ENCODE assay signal across 7 mouse cellular contexts in the genomic region with DNA sequence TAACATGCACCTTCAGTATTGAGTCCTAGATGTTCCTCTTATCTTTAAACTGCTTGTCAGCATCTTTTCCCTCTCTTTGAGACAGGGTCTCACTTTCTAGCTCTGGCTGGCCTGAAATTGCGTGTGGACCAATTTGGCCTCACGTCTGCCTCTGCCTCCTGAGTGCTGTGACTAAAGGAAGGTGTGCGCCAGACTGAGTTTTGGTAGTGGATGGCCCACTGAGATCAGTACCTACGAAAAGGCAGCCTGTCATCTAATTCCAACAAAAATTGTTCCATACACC. TPM values are rescaled to one million over a fixed set of nuclear protein-coding genes. Genes with fewer than 3 reads are reported as not detected.
DNase-seq lines count a peak whose midpoint lies in the region; ATAC-seq lines count a peak whose summit lies in the region.

No protein-coding gene starts in this region.

- no peak for DNase-seq in forebrain, embryonic 14.5 days (ENCODE audit: low spot score)
- DNase-seq in gastrocnemius, adult 8-10 months (ENCODE audit: low spot score in 2 of 2), result no peak
- DNase-seq in urinary bladder, postnatal 4 days (ENCODE audit: low spot score in 2 of 2), result no peak

- peaks cover 18% of the 10 kb centered on the region for H3K36me3 ChIP-seq in megakaryocyte, embryonic 14.5 days (replicated peaks; ENCODE audit: low read length)
- peaks cover 10% of the 10 kb centered on the region; the same call in 1 of the 2 replicates for H3K36me3 ChIP-seq in forebrain, embryonic 14.5 days (ENCODE audit: control insufficient read depth, insufficient read depth, low read length)
- H3K36me3 ChIP-seq in limb, embryonic 13.5 days, result peaks cover 18% of the 10 kb centered on the region
- H3K36me3 ChIP-seq in stomach, embryonic 14.5 days (ENCODE audit: control insufficient read depth, insufficient read depth, low read length), result peaks cover 10% of the 10 kb centered on the region; the same call in 1 of the 2 replicates

- peaks cover 55% of the 10 kb centered on the region for H3K4me1 ChIP-seq in megakaryocyte, embryonic 14.5 days
- H3K4me1 ChIP-seq in forebrain, embryonic 14.5 days (ENCODE audit: control insufficient read depth, insufficient read depth, low read length), result peaks cover 13% of the 10 kb centered on the region
- H3K4me1 ChIP-seq in limb, embryonic 13.5 days, result peaks cover 14% of the 10 kb centered on the region
- H3K4me1 ChIP-seq in stomach, embryonic 14.5 days (ENCODE audit: control insufficient read depth, insufficient read depth, low read length), result peaks cover 6% of the 10 kb centered on the region

- H3K9me3 ChIP-seq in megakaryocyte, embryonic 14.5 days, result 0 out of 2 replicates have a peak, but pooled peaks cover under 1% of the 10 kb centered on the region
- H3K9me3 ChIP-seq in forebrain, embryonic 14.5 days (replicated peaks; ENCODE audit: control insufficient read depth, low read length), result no peaks in the 10 kb centered on the region
- no peaks in the 10 kb centered on the region for H3K9me3 ChIP-seq in limb, embryonic 13.5 days
- no peaks in the 10 kb centered on the region for H3K9me3 ChIP-seq in stomach, embryonic 14.5 days (ENCODE audit: control insufficient read depth, low read depth, low read length)

- WGBS in forebrain, embryonic 14.5 days, result 67% methylated on average over 4 of the region's 4 CpGs
- WGBS in limb, embryonic 13.5 days, result 62% methylated on average over 4 of the region's 4 CpGs
- WGBS in stomach, embryonic 14.5 days, result 69% methylated on average over 4 of the region's 4 CpGs

- peak overlapping the region; percentile 98 for H3K4me3 ChIP-seq in megakaryocyte, embryonic 14.5 days (replicated peaks)
- peak overlapping the region; percentile 88 for H3K4me3 ChIP-seq in forebrain, embryonic 14.5 days (ENCODE audit: low read depth, low read length)
- H3K4me3 ChIP-seq in limb, embryonic 13.5 days, result peak overlapping the region; percentile 93
- peak overlapping the region; percentile 93 for H3K4me3 ChIP-seq in stomach, embryonic 14.5 days (ENCODE audit: low read depth, low read length)

- ATAC-seq in megakaryocyte, adult 5-6 weeks (ENCODE audit: poor library complexity, severe bottlenecking), result no peak
- ATAC-seq in forebrain, embryonic 14.5 days, result no peak
- no peak for ATAC-seq in limb, embryonic 13.5 days (ENCODE audit: low FRiP score, low read depth)
- ATAC-seq in stomach, embryonic 14.5 days (ENCODE audit: insufficient number of reproducible peaks, insufficient read depth, low FRiP score, low read depth), result no peak

- peak overlapping the region; percentile 98 for H3K4me2 ChIP-seq in forebrain, embryonic 14.5 days (ENCODE audit: low read length)
- peak overlapping the region; percentile 93 for H3K4me2 ChIP-seq in limb, embryonic 13.5 days (replicated peaks)
- H3K4me2 ChIP-seq in stomach, embryonic 14.5 days (replicated peaks; ENCODE audit: low read depth, low read length), result peak overlapping the region; percentile 95

- peak overlapping the region; percentile 78 for H3K9ac ChIP-seq in forebrain, embryonic 14.5 days (ENCODE audit: low read length)
- H3K9ac ChIP-seq in limb, embryonic 13.5 days, result peak overlapping the region; percentile 59
- H3K9ac ChIP-seq in stomach, embryonic 14.5 days (replicated peaks; ENCODE audit: low read depth, low read length), result no peak overlapping the region; the same call in 1 of the 2 replicates

- no peaks in the 10 kb centered on the region for H3K27me3 ChIP-seq in megakaryocyte, embryonic 14.5 days (replicated peaks)
- H3K27me3 ChIP-seq in forebrain, embryonic 14.5 days (replicated peaks; ENCODE audit: control insufficient read depth, insufficient read depth, low read length), result no peaks in the 10 kb centered on the region
- H3K27me3 ChIP-seq in limb, embryonic 13.5 days, result no peaks in the 10 kb centered on the region
- H3K27me3 ChIP-seq in stomach, embryonic 14.5 days (ENCODE audit: control insufficient read depth, insufficient read depth, low read length), result no peaks in the 10 kb centered on the region

- H3K27ac ChIP-seq in forebrain, embryonic 14.5 days (ENCODE audit: low read depth, low read length), result 0 out of 2 replicates have a peak overlapping the region, but pooled peaks have one; percentile 15
- H3K27ac ChIP-seq in limb, embryonic 13.5 days, result peak overlapping the region; percentile 59; the same call in 1 of the 2 replicates
- H3K27ac ChIP-seq in stomach, embryonic 14.5 days (ENCODE audit: low read length), result no peak overlapping the region

RNA-seq across cellular contexts. Expression of gene Dpy19l3, which starts 0.6 kb away (rescaled TPM):
- 5.1 TPM in 1 of 2 replicates, not detected in the other for polyA plus RNA-seq in megakaryocyte, embryonic 14.5 days (2012; ENCODE audit: insufficient read depth, low replicate concordance)
- 4.9 and 6.2 TPM in 2 replicates for total RNA-seq in megakaryocyte, adult 5-6 weeks (2015)
- total RNA-seq in megakaryocyte, adult 5-6 weeks (2017), result 1.3 and 1.7 TPM in 2 replicates
- 58.8 and 59.7 TPM in 2 replicates for polyA plus RNA-seq in forebrain, embryonic 14.5 days (2014; fragmentation: Nextera tagmentation; extraction: Ambion mirVana)
- 36.5 and 44.6 TPM in 2 replicates for polyA plus RNA-seq in limb, embryonic 13.5 days (2015; fragmentation: Nextera tagmentation; extraction: Ambion mirVana)
- polyA plus RNA-seq in stomach, embryonic 14.5 days (2014; fragmentation: Nextera tagmentation; extraction: Ambion mirVana), result 27.8 and 30.2 TPM in 2 replicates
- total RNA-seq in gastrocnemius, adult 8-10 months (2022), result 1 to 10 TPM; 2.1 to 4.1 (median 3.6) TPM

RNA-seq across cellular contexts. Expression of gene Zfp507, which starts 48.0 kb away (rescaled TPM):
- polyA plus RNA-seq in megakaryocyte, embryonic 14.5 days (2012; ENCODE audit: insufficient read depth, low replicate concordance), result 0.76 and 2.4 TPM in 2 replicates
- total RNA-seq in megakaryocyte, adult 5-6 weeks (2015), result 1.4 and 2.8 TPM in 2 replicates
- 1.4 and 3.7 TPM in 2 replicates for total RNA-seq in megakaryocyte, adult 5-6 weeks (2017)
- polyA plus RNA-seq in forebrain, embryonic 14.5 days (2014; fragmentation: Nextera tagmentation; extraction: Ambion mirVana), result 12.0 and 12.5 TPM in 2 replicates
- 20.8 and 22.5 TPM in 2 replicates for polyA plus RNA-seq in limb, embryonic 13.5 days (2015; fragmentation: Nextera tagmentation; extraction: Ambion mirVana)
- 20.2 TPM in 2 replicates for polyA plus RNA-seq in stomach, embryonic 14.5 days (2014; fragmentation: Nextera tagmentation; extraction: Ambion mirVana)
- total RNA-seq in gastrocnemius, adult 8-10 months (2022), result 10 to 100 TPM; 15.8 to 22.5 (median 17.7) TPM
